Mouse (Mus musculus): ENCODE measurements around the gene Ubap2l. TPM values are rescaled to one million over a fixed set of nuclear protein-coding genes. Genes with fewer than 3 reads are reported as not detected.

Gene Ubap2l
- total RNA-seq, 2 experiments from 2014 or later, result 113 to 123 TPM

GRCm38 (mm10) chr3:90072294-90072693 is 19.9 kb upstream of the Ubap2l start, which contains the start of gene Tpm3:
Tpm3 (plus strand) TSS chr3:90072649.
- no peak for DNase-seq (ENCODE audit: low spot score)
- intact Hi-C loops (cut with DNase I), result loop anchor here (10.0 kb wide), 1 partner anchor 287 kb away; no protein-coding TSS in a partner anchor

GRCm38 (mm10) chr3:90069688-90070087 is 17.3 kb upstream of the Ubap2l start:
- no peak for DNase-seq (ENCODE audit: low spot score)
- intact Hi-C loops (cut with DNase I), result loop anchor here (10.0 kb wide), 1 partner anchor 285 kb away; no protein-coding TSS in a partner anchor

- no peak for DNase-seq (ENCODE audit: low spot score)
- intact Hi-C loops (cut with DNase I), result no loop called here
Observed at GRCm38 (mm10) chr3:90067851-90068250, 15.4 kb upstream of the Ubap2l start.

GRCm38 (mm10) chr3:90065553-90065952 is 13.1 kb upstream of the Ubap2l start:
- DNase-seq (ENCODE audit: low spot score), result no peak

GRCm38 (mm10) chr3:90064383-90064782 is 12.0 kb upstream of the Ubap2l start:
- DNase-seq (ENCODE audit: low spot score), result no peak
- intact Hi-C loops (cut with DNase I), result no loop called here

More at GRCm38 (mm10) chr3:90065553-90065952, 13.1 kb upstream of the Ubap2l start:
- intact Hi-C loops (cut with DNase I), result no loop called here

- intact Hi-C loops (cut with DNase I), result no loop called here
Observed at GRCm38 (mm10) chr3:90062539-90062938, 10.1 kb upstream of the Ubap2l start.

GRCm38 (mm10) chr3:90061549-90061948 is 9.1 kb upstream of the Ubap2l start:
- DNase-seq (ENCODE audit: low spot score), result no peak
- intact Hi-C loops (cut with DNase I), result no loop called here

More at GRCm38 (mm10) chr3:90062539-90062938, 10.1 kb upstream of the Ubap2l start:
- no peak for DNase-seq (ENCODE audit: low spot score)

- peak; percentile 14 for DNase-seq (ENCODE audit: low spot score)
- intact Hi-C loops (cut with DNase I), result loop anchor here (2.0 kb wide), 1 partner anchor 51 kb away; no protein-coding TSS in a partner anchor
Observed at GRCm38 (mm10) chr3:90051441-90052350, 732 bp downstream of the Ubap2l start, which contains the start of gene 4933434E20Rik. 4933434E20Rik (plus strand) TSS chr3:90051636.

GRCm38 (mm10) chr3:90049691-90050090 is 2.7 kb downstream of the Ubap2l start:
- intact Hi-C loops (cut with DNase I), result no loop called here
- no peak for DNase-seq (ENCODE audit: low spot score)

GRCm38 (mm10) chr3:90036263-90036662 is 16.2 kb downstream of the Ubap2l start:
- no peak for DNase-seq (ENCODE audit: low spot score)
- intact Hi-C loops (cut with DNase I), result no loop called here

GRCm38 (mm10) chr3:90034653-90035052 is 17.8 kb downstream of the Ubap2l start:
- no peak for DNase-seq (ENCODE audit: low spot score)
- intact Hi-C loops (cut with DNase I), result loop anchor here (2.0 kb wide), 1 partner anchor 14 kb away; no protein-coding TSS in a partner anchor

GRCm38 (mm10) chr3:90016626-90017025 is 35.8 kb downstream of the Ubap2l start:
- no peak for DNase-seq (ENCODE audit: low spot score)
- intact Hi-C loops (cut with DNase I), result no loop called here

GRCm38 (mm10) chr3:90010291-90010690 is 42.1 kb downstream of the Ubap2l start:
- intact Hi-C loops (cut with DNase I), result no loop called here
- DNase-seq (ENCODE audit: low spot score), result no peak

- intact Hi-C loops (cut with DNase I), result no loop called here
- DNase-seq (ENCODE audit: low spot score), result no peak
Observed at GRCm38 (mm10) chr3:90004091-90004796, 48.2 kb downstream of the Ubap2l start.

- DNase-seq (ENCODE audit: low spot score), result no peak
- intact Hi-C loops (cut with DNase I), result loop anchor here (2.0 to 5.0 kb wide), 2 partner anchors 43 to 53 kb away; partner anchors contain the start of gene Ubap2l
Observed at GRCm38 (mm10) chr3:89999830-90000229, 52.6 kb downstream of the Ubap2l start.

GRCm38 (mm10) chr3:89999090-89999489 is 53.3 kb downstream of the Ubap2l start:
- intact Hi-C loops (cut with DNase I), result loop anchor here (5.0 kb wide), 1 partner anchor 42 kb away; no protein-coding TSS in a partner anchor
- DNase-seq (ENCODE audit: low spot score), result no peak

- intact Hi-C loops (cut with DNase I), result loop anchor here (5.0 kb wide), 1 partner anchor 41 kb away; no protein-coding TSS in a partner anchor
- peak; percentile 83 for DNase-seq (ENCODE audit: low spot score)
Observed at GRCm38 (mm10) chr3:89998612-89999054, 53.8 kb downstream of the Ubap2l start, which contains the start of gene Hax1. Hax1 (minus strand) TSS chr3:89998780.

GRCm38 (mm10) chr3:89997791-89998495 is 54.5 kb downstream of the Ubap2l start:
- intact Hi-C loops (cut with DNase I), result loop anchor here (5.0 kb wide), 1 partner anchor 41 kb away; no protein-coding TSS in a partner anchor
- no peak for DNase-seq (ENCODE audit: low spot score)

GRCm38 (mm10) chr3:89994807-89995515 is 57.5 kb downstream of the Ubap2l start:
- intact Hi-C loops (cut with DNase I), result loop anchor here (5.0 kb wide), 1 partner anchor 38 kb away; no protein-coding TSS in a partner anchor
- no peak for DNase-seq (ENCODE audit: low spot score)

All from heart, postnatal 25 days (tissue).